Mouse (Mus musculus) embryonic facial prominence, embryonic 10.5 days (tissue): ENCODE data around the gene Rgs10. TPM values are rescaled to one million over a fixed set of nuclear protein-coding genes. Genes with fewer than 3 reads are reported as not detected.

ENCODE experiments used
- DNase-seq: peaks from one replicate; pipeline ENCODE4 v3.0.0-alpha.2; 2017; ENCODE audit warnings: low spot score
- H3K27ac ChIP-seq: fragments of 300-500 bp; sonication (generic); replicated peaks from 2 replicates; pipeline ENCODE4 v1.5.1; 2016; ENCODE audit warnings: mild to moderate bottlenecking
- H3K27me3 ChIP-seq: fragments of 300-500 bp; sonication (generic); replicated peaks from 2 replicates; pipeline ENCODE4 v1.6.1; 2016; ENCODE audit warnings: low read depth, mild to moderate bottlenecking; ENCODE audit not compliant: poor library complexity, severe bottlenecking
- H3K36me3 ChIP-seq: fragments of 300-500 bp; sonication (generic); replicated peaks from 2 replicates; pipeline ENCODE4 v1.6.1; 2016; ENCODE audit warnings: mild to moderate bottlenecking, moderate library complexity
- H3K4me1 ChIP-seq: fragments of 300-500 bp; sonication (generic); 2 replicates; pipeline ENCODE4 v1.6.1; 2016
- H3K4me3 ChIP-seq: fragments of 300-500 bp; sonication (generic); 2 replicates; pipeline ENCODE4 v1.5.1; 2016; ENCODE audit warnings: mild to moderate bottlenecking, moderate library complexity
- H3K9me3 ChIP-seq: fragments of 300-500 bp; sonication (generic); 2 replicates; pipeline ENCODE4 v1.6.1; 2016; ENCODE audit warnings: mild to moderate bottlenecking
- WGBS: fragments of 180-500 bp; shearing (Covaris S2); methylation state at CpG from one replicate; pipeline ENCODE4 v1.1.7; 2016; 5-methylcytosine and 5-hydroxymethylcytosine counted together
- polyA plus RNA-seq: library from polyadenylated mRNA; unstranded; fragments of >200 nt; fragmentation: Nextera tagmentation; extraction: Ambion mirVana; gene quantifications from 2 replicates; pipeline ENCODE4 v1.2.1, GENCODE M21; 2016

Rgs10 gene
- polyA plus RNA-seq, 1 experiment from 2014 or later = 8.2 TPM

DNA sequence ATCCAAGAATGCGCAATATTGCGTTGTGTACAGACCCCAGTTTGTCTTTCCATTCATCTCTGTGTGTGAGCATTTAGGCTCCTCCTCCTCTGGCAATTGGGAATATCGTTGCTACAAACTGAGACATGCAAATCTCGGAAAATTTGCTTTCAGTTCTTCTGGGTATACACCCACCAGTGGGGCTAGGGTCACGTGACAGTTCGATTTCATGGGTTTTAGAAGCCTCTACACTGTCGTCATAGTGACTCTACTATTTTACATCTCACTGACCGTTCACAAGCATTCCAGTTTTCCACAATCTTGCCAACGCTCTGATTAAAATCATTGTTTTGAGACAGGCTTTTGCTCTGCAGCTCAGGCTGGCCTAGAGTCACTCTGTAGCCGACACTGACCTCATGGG, 14.0 kb upstream of the Rgs10 start:
- Histone ChIP-seq H3K27ac (no peak overlapping the region), H3K36me3 (no peaks in the 10 kb centered on the region), H3K9me3 (no peaks in the 10 kb centered on the region), H3K4me3 (no peak overlapping the region), H3K4me1 (no peaks in the 10 kb centered on the region), H3K27me3 (no peaks in the 10 kb centered on the region)
- DNase-seq = no peak
- 78% methylated on average over 10 of the region's 10 CpGs for WGBS

DNA sequence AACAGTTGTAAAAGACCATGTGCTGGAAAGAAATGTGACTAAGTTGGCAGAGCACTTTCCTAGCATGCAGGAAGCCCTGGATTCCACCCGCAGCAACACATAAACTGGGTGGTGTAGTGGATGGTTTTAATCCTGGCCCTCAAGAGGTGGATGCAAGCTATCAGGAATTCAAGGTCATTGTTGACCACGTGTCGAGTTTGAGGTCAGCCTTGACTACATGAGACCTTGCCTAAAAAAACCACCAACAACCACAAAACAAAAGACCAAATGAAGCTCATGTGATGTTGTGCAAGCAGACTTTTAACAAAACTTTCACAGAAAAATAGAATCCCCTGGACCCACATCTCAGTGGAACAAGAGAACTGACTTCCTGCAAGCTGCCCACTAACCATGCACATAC, 3.9 kb upstream of the Rgs10 start:
- WGBS = 75% methylated on average over 3 of the region's 3 CpGs
- peaks cover 55% of the 10 kb centered on the region for H3K27me3 ChIP-seq
- no peak overlapping the region for H3K4me3 ChIP-seq
- H3K4me1 ChIP-seq = peaks cover 21% of the 10 kb centered on the region
- no peak overlapping the region for H3K27ac ChIP-seq
- DNase-seq = no peak
- no peaks in the 10 kb centered on the region for H3K36me3 ChIP-seq
- H3K9me3 ChIP-seq = no peaks in the 10 kb centered on the region

DNA sequence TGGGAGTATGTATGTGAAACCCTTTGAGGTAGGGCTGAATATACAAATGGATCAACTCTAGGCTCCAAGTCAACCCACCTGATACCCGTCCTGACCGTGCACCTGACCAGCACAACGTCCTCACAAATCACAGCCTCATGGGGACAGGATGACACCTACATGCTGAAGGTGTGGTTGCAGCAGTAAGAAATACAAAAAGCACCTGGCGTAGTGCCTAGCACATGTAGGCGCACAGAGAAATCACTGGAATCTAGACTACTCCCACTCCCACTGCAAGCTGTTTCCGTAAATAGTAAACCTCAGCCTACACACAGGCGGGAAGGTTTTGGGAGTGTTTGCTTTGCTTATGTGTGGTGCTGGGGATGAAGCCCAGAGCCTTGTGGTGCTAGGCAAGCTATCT, 3.1 kb upstream of the Rgs10 start:
- Histone ChIP-seq H3K36me3 (no peaks in the 10 kb centered on the region), H3K9me3 (no peaks in the 10 kb centered on the region), H3K4me1 (peaks cover 25% of the 10 kb centered on the region), H3K27me3 (peaks cover 63% of the 10 kb centered on the region), H3K27ac (no peak overlapping the region), H3K4me3 (no peak overlapping the region)
- 86% methylated on average over 7 of the region's 7 CpGs for WGBS
- DNase-seq = no peak

DNA sequence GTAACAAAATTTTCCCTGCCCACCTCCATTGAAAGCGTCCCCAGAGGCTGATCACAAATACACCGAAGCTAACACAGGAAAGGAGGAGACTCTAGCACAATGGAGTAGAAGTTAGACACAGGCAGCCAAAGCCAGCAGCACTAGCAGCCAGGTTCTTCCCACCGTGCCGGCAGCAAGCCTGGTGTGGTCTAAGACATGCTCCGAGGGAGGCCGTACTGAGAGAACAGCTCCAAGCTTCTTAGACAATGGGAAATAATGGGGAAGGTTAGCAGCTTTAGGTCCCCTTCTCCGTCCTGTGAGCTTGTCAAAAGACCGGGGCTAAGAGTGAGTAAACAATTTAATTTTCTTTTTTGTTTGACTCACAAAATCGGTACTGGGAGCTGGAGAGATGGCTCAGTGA, 1.1 kb upstream of the Rgs10 start:
- DNase-seq = no peak
- peaks cover 83% of the 10 kb centered on the region for H3K27me3 ChIP-seq
- no peak overlapping the region for H3K4me3 ChIP-seq
- no peak overlapping the region for H3K27ac ChIP-seq
- H3K9me3 ChIP-seq = no peaks in the 10 kb centered on the region
- peaks cover 25% of the 10 kb centered on the region for H3K4me1 ChIP-seq
- WGBS = 7% methylated on average over 9 of the region's 9 CpGs
- H3K36me3 ChIP-seq = no peaks in the 10 kb centered on the region

DNA sequence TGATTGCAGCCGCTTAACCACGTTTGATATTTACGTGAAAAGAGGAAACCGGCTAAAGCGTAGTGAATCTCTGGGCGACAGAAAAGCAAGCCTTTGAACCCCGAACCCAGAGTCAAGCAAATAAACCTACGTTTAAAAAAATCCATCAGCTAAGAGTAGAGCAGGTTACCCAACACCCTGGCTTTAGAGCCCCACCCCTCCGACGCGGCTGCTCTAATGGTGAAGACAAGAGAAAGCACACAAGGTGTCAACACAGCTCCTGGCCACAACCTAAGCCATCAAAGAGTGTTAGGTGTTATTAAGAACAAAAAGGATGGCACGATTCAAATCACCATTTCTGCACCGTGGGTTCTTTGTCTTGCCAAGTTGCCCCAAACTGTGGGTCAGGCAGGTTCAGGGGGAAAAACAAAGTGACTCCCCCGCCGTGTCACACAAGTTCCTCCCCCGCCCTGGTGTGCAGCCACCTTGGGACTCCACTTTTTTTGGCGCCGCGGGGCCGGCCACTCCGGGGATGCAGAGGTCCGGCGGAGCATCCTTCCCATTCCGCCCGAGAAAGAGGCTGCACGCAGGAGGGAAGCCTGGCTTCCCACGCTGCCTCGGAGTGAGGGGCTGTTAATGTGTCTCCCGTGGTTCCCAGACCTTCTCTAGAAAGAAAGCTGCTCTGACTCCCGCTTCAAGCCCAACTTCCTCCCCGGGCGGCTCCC, 1.2 kb downstream of the Rgs10 start:
- H3K36me3 ChIP-seq = no peaks in the 10 kb centered on the region
- no peaks in the 10 kb centered on the region for H3K9me3 ChIP-seq
- H3K4me3 ChIP-seq = peak overlapping the region; percentile 77
- H3K27ac ChIP-seq = peak overlapping the region; percentile 55
- 3% methylated on average over 32 of the region's 32 CpGs for WGBS
- H3K4me1 ChIP-seq = peaks cover 25% of the 10 kb centered on the region
- DNase-seq = peak; percentile 22
- peaks cover 90% of the 10 kb centered on the region for H3K27me3 ChIP-seq

DNA sequence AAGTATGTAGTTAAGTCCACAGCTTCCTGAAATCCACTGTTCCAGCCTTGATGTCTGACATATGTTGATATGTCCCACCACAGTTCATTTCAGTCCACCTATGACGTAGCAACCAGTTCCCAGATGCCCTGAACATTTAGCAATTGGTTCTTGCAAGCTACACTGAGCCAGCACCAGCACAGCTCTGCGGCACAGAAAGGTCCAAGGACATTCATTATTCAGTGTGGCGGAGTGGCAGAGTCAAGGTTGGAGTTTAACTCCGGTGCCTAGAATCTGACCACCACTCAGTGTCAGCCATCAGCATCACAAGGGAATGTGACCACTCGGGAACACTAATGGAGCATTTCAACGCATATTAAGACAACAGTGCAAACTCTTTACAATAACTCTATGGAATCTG, 1.9 kb downstream of the Rgs10 start:
- 63% methylated on average over 6 of the region's 6 CpGs for WGBS
- Histone ChIP-seq H3K36me3 (no peaks in the 10 kb centered on the region), H3K9me3 (no peaks in the 10 kb centered on the region), H3K27ac (no peak overlapping the region), H3K4me1 (peaks cover 25% of the 10 kb centered on the region), H3K4me3 (no peak overlapping the region), H3K27me3 (peaks cover 83% of the 10 kb centered on the region)
- DNase-seq = no peak

DNA sequence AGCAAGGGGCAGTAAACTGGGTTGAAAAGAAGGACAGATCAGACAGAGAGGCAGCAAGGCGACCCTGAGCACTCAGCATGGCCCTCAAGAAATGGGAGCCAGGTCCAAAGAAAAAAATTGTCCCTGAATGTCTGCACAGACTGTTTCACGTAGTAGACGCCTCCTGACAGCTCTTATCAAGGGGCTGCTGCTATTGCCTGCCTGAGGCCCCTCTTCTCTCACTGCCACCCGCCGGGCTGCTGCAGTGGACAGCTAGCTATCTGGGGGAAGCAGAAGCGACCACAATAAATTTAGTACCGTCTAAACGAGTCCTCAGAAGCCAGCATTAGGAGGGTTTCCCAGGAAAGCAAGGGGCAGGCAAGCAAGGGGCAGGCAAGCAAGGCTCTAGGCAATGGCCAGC, 4.1 kb downstream of the Rgs10 start:
- peaks cover 61% of the 10 kb centered on the region for H3K27me3 ChIP-seq
- WGBS = 58% methylated on average over 8 of the region's 8 CpGs
- no peaks in the 10 kb centered on the region for H3K36me3 ChIP-seq
- no peak overlapping the region for H3K4me3 ChIP-seq
- DNase-seq = no peak
- peaks cover 23% of the 10 kb centered on the region for H3K4me1 ChIP-seq
- H3K9me3 ChIP-seq = no peaks in the 10 kb centered on the region
- no peak overlapping the region for H3K27ac ChIP-seq

DNA sequence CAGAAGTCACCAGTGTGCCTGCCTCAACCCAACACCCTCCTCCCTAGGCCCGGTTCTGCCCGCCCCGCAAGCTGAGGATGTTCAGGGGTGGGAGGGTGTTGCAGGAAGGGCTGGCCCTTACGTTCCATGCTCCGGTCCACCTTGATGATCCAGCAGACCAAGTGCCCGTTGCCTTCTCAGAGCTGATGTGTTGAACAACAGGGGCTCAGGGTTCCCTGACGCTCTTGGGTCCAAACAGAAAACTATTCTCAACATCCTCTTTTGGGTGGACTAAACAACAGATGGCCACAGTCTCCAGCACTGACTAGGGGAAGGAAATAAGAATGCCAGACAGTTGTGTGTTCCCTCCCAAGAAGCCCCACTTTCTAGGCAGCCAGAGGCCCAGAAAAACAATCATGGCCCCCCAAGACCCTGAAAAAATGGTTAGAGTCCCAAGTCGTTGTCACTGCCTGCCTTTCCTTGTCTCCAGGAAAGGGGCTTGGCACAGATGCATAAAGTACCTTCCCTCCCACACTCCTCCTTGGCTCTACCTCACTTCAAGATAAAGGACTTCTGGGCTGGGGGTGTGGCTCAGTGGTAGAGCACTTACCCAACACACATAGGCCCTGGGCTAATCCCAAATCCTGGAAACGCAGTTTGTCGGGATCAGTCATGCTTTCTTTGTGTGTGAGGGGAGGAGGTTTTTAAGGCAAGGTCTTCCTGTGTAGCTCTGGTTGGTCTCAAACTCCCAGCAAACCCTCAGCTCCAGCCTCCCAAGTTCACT, 6.3 kb downstream of the Rgs10 start:
- no peak overlapping the region for H3K4me3 ChIP-seq
- peaks cover 1% of the 10 kb centered on the region for H3K4me1 ChIP-seq
- no peak for DNase-seq
- no peaks in the 10 kb centered on the region for H3K9me3 ChIP-seq
- H3K27me3 ChIP-seq = peaks cover 39% of the 10 kb centered on the region
- 66% methylated on average over 10 of the region's 10 CpGs for WGBS
- H3K27ac ChIP-seq = no peak overlapping the region
- H3K36me3 ChIP-seq = no peaks in the 10 kb centered on the region

DNA sequence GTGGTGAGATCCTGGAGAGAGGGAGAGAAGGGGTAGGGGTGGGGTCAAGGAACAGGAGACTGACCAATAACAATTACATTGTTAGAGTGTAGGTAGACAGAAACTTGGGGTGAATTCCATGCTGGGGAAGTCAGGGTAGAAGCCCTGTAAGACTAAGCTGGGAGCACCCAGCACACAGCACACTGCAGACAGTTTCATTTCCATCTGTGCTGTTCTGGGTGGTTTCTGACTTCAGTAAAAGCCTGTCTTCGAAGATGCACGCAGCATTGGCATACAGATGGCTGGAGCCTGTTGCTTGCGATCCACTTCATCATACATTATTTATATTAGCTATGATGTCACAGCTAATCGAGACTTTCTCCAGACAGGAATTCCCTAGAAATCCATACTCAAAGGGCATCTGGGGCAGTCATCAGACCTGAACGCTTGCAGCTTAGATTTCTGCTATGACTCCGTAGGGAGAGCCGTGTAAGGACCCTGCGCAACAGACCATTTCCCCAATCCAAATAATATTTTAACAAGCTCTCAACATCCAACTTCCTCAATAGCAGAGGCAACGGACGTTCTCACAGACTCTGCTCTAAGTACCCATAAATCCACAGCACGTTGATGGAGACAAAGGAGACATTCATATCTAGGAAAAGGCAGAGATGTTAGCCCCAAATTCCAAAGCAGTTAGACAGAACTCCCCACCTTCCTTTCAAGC, 7.7 kb downstream of the Rgs10 start:
- no peak overlapping the region for H3K4me3 ChIP-seq
- WGBS = 79% methylated on average over 11 of the region's 11 CpGs
- H3K36me3 ChIP-seq = no peaks in the 10 kb centered on the region
- no peak for DNase-seq
- H3K27me3 ChIP-seq = peaks cover 25% of the 10 kb centered on the region
- H3K27ac ChIP-seq = no peak overlapping the region
- H3K9me3 ChIP-seq = no peaks in the 10 kb centered on the region
- H3K4me1 ChIP-seq = no peaks in the 10 kb centered on the region

DNA sequence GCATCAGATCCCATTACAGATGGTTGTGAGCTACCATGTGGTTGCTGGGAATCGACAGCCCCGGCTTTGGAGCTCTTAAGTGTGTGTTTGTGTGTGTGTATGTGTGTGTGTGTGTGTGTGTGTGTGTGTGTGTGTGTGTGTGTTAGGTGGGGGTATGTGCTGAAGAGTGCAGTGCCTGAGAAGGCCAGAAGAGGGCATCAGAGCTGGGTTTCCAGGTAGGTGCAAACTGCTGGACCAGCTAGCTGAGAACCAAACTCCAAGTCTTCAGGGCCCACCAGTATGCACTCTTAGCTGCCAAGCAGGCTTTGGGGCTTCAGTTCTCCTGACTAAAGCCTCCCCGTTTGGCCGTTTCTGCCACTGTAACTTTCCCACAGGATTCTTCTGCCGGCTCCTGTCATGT, 10.3 kb downstream of the Rgs10 start:
- no peaks in the 10 kb centered on the region; the same call in 1 of the 2 replicates for H3K27me3 ChIP-seq
- H3K9me3 ChIP-seq = no peaks in the 10 kb centered on the region
- H3K4me1 ChIP-seq = peaks cover 7% of the 10 kb centered on the region; the same call in 1 of the 2 replicates
- no peak overlapping the region for H3K4me3 ChIP-seq
- no peak for DNase-seq
- WGBS = 92% methylated on average over 5 of the region's 5 CpGs
- H3K36me3 ChIP-seq = no peaks in the 10 kb centered on the region
- no peak overlapping the region for H3K27ac ChIP-seq

DNA sequence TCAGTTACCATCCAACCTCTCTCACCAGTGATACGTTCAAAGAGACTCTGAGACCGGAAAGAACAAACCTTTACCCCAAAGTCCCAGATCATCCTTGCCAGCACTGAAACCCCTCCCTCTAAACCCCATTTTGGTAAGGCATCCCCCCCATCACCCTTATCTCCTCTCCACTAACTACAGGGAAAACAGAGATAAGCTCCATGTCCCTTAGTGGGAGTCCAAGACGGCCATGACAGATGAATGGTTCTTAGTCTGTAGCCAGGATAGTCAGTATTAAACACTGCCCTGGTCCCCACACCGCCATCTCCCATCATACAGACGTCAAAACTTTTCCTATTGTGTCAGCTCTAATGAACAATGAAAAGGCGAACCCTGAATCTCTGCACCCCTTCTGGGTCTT, 14.6 kb downstream of the Rgs10 start:
- Histone ChIP-seq H3K36me3 (no peaks in the 10 kb centered on the region; the same call in 1 of the 2 replicates), H3K4me1 (peaks cover 7% of the 10 kb centered on the region; the same call in 1 of the 2 replicates), H3K4me3 (no peak overlapping the region), H3K9me3 (peaks cover 3% of the 10 kb centered on the region; the same call in 1 of the 2 replicates), H3K27me3 (no peaks in the 10 kb centered on the region), H3K27ac (no peak overlapping the region)
- 89% methylated on average over 6 of the region's 6 CpGs for WGBS
- DNase-seq = no peak

DNA sequence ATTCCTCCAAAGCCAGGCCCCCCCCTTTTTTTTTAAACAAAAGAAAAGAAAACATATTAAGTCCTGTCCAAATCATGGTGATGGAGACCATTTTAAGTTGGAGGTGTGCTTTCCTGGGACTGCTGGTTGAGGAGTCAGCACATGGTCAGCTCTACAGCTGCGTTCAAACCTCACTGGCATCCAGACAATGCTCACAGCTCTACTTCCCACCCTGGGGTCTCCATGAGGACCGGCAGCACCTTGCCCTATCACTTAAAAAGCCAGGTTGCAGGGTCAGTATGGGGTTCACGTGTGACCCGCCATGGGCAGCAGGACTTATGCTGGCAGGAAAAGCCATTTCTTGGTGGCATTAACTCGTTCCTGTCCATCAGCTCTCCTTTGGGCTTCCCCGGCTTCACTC, 15.0 kb downstream of the Rgs10 start:
- 78% methylated on average over 6 of the region's 6 CpGs for WGBS

More for the DNA sequence above, 15.0 kb downstream of the Rgs10 start:
- no peak overlapping the region for H3K4me3 ChIP-seq
- peaks cover 3% of the 10 kb centered on the region; the same call in 1 of the 2 replicates for H3K9me3 ChIP-seq
- peaks cover 7% of the 10 kb centered on the region; the same call in 1 of the 2 replicates for H3K4me1 ChIP-seq
- H3K36me3 ChIP-seq = no peaks in the 10 kb centered on the region; the same call in 1 of the 2 replicates
- no peak overlapping the region for H3K27ac ChIP-seq
- no peaks in the 10 kb centered on the region for H3K27me3 ChIP-seq
- no peak for DNase-seq
